Mouse (Mus musculus): Measurements from ENCODE around the gene Dapk1. TPM values are rescaled to one million over a fixed set of nuclear protein-coding genes. Genes with fewer than 3 reads are reported as not detected.
A peak's percentile ranks its signal among the peaks of the same experiment; 100 is the strongest.
"Not testable (repeated sequence)": the region's sequence is repeated elsewhere in the genome, so short reads cannot be mapped to it uniquely, and the experiment has no call there.

Dapk1 gene
- polyA plus RNA-seq, 1 experiment from 2014 or later: 3.3 TPM

- Histone ChIP-seq H3K4me3 (ENCODE audit: low read depth, low read length) (peak overlapping the region; percentile 78), H3K9me3 (ENCODE audit: control insufficient read depth) (no peaks in the 10 kb centered on the region), H3K4me2 (replicated peaks; ENCODE audit: low read depth) (peak overlapping the region; percentile 95), H3K27ac (ENCODE audit: low read depth, low read length) (peak overlapping the region; percentile 50), H3K9ac (ENCODE audit: low read depth, low read length) (peak overlapping the region; percentile 68), H3K36me3 (ENCODE audit: control insufficient read depth, insufficient read depth) (no peaks in the 10 kb centered on the region), H3K4me1 (replicated peaks; ENCODE audit: control insufficient read depth, insufficient read depth, low read length) (0 out of 2 replicates have a peak, but pooled peaks cover 2% of the 10 kb centered on the region), H3K27me3 (replicated peaks; ENCODE audit: control insufficient read depth, insufficient read depth, low read length) (peaks cover 5% of the 10 kb centered on the region; the same call in 1 of the 2 replicates)
- no peak for TF ChIP-seq CTCF (IDR thresholded peaks at IDR 0.05; ENCODE audit: low read depth)
- peak; percentile 25 for ATAC-seq
- 14% methylated on average over 34 of the region's 34 CpGs for WGBS
Observed at GRCm38 (mm10) chr13:60602416-60603251, 887 bp downstream of the Dapk1 start.

DNA sequence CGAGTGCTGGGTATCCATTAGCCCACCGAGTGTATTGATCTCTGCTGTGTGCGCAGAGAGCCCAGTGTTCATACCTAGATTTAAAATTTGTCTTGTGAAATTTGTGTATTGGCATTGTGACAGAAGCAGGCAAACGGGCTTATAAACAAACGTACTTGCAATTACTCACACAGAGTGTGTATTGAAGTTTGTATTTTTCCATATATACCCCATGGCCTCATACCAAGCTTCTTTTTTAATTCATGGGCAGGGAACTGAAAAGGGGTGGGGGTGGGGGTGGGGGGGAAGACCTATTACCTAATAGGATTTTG is 1.5 kb downstream of the Dapk1 start:
- H3K36me3 ChIP-seq (ENCODE audit: control insufficient read depth, insufficient read depth): no peaks in the 10 kb centered on the region
- WGBS: 57% methylated on average over 5 of the region's 5 CpGs
- ATAC-seq: no peak
- TF ChIP-seq CTCF (IDR thresholded peaks at IDR 0.05; ENCODE audit: low read depth): no peak
- 0 out of 2 replicates have a peak, but pooled peaks cover 2% of the 10 kb centered on the region for H3K4me1 ChIP-seq (replicated peaks; ENCODE audit: control insufficient read depth, insufficient read depth, low read length)
- H3K4me3 ChIP-seq (ENCODE audit: low read depth, low read length): no peak overlapping the region
- peaks cover 5% of the 10 kb centered on the region; the same call in 1 of the 2 replicates for H3K27me3 ChIP-seq (replicated peaks; ENCODE audit: control insufficient read depth, insufficient read depth, low read length)
- no peak overlapping the region for H3K9ac ChIP-seq (ENCODE audit: low read depth, low read length)
- H3K27ac ChIP-seq (ENCODE audit: low read depth, low read length): no peak overlapping the region
- H3K4me2 ChIP-seq (replicated peaks; ENCODE audit: low read depth): peak overlapping the region; percentile 95
- no peaks in the 10 kb centered on the region for H3K9me3 ChIP-seq (ENCODE audit: control insufficient read depth)

GRCm38 (mm10) chr13:60607411-60607810 is 5.7 kb downstream of the Dapk1 start:
- 89% methylated on average over 8 of the region's 8 CpGs for WGBS

DNA sequence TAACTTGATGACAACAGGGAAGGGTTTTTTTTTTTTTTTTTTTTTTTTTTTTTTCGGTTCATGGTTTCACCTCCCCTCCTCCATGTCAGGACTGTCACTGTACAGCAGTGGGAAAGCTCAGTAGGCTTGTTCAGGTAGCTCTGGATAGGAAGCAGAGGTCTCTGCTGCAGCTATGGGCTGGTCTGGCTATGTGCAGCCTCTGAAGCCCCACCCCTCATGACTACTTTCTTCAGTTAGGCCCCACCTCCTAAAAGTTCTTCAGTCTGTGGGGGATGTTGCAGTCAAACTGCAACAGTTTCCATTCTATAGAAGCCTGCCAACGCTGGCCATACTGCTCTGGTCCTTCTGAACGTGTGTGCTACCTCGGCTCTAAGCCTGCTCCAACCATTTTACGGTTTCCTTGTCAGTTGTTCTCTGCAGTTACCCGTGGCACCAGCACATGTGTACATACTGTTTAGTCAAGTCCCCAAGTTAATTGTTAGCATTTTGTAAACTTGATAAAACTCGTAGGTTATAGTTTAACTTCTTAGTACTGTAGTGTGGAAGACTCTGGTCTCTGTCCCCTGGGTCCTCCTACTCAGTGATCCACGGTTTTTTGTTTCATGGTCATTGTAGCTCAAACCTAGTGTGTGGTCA is 6.8 kb downstream of the Dapk1 start:
- H3K4me1 ChIP-seq (replicated peaks; ENCODE audit: control insufficient read depth, insufficient read depth, low read length): 0 out of 2 replicates have a peak, but pooled peaks cover 4% of the 10 kb centered on the region
- 33% methylated on average over 8 of the region's 8 CpGs for WGBS
- TF ChIP-seq CTCF (IDR thresholded peaks at IDR 0.05; ENCODE audit: low read depth): no peak
- H3K4me2 ChIP-seq (replicated peaks; ENCODE audit: low read depth): peak overlapping the region; percentile 44
- no peaks in the 10 kb centered on the region for H3K36me3 ChIP-seq (ENCODE audit: control insufficient read depth, insufficient read depth)
- H3K9ac ChIP-seq (ENCODE audit: low read depth, low read length): no peak overlapping the region
- H3K4me3 ChIP-seq (ENCODE audit: low read depth, low read length): no peak overlapping the region
- no peaks in the 10 kb centered on the region for H3K9me3 ChIP-seq (ENCODE audit: control insufficient read depth)
- H3K27ac ChIP-seq (ENCODE audit: low read depth, low read length): no peak overlapping the region
- ATAC-seq: peak; percentile 33; the same call in 1 of the 2 replicates
- no peaks in the 10 kb centered on the region for H3K27me3 ChIP-seq (replicated peaks; ENCODE audit: control insufficient read depth, insufficient read depth, low read length)

More at GRCm38 (mm10) chr13:60607411-60607810, 5.7 kb downstream of the Dapk1 start:
- Histone ChIP-seq H3K27ac (ENCODE audit: low read depth, low read length) (no peak overlapping the region), H3K9ac (ENCODE audit: low read depth, low read length) (no peak overlapping the region), H3K27me3 (replicated peaks; ENCODE audit: control insufficient read depth, insufficient read depth, low read length) (peaks cover under 1% of the 10 kb centered on the region; the same call in 1 of the 2 replicates), H3K4me2 (replicated peaks; ENCODE audit: low read depth) (no peak overlapping the region), H3K9me3 (ENCODE audit: control insufficient read depth) (no peaks in the 10 kb centered on the region), H3K4me1 (replicated peaks; ENCODE audit: control insufficient read depth, insufficient read depth, low read length) (0 out of 2 replicates have a peak, but pooled peaks cover 4% of the 10 kb centered on the region), H3K36me3 (ENCODE audit: control insufficient read depth, insufficient read depth) (no peaks in the 10 kb centered on the region), H3K4me3 (ENCODE audit: low read depth, low read length) (no peak overlapping the region)
- ATAC-seq: no peak
- TF ChIP-seq CTCF (IDR thresholded peaks at IDR 0.05; ENCODE audit: low read depth): no peak

- no peak for TF ChIP-seq CTCF (IDR thresholded peaks at IDR 0.05; ENCODE audit: low read depth)
- 61% methylated on average over 4 of the region's 4 CpGs for WGBS
- ATAC-seq: no peak
- 0 out of 2 replicates have a peak, but pooled peaks cover 4% of the 10 kb centered on the region for H3K4me1 ChIP-seq (replicated peaks; ENCODE audit: control insufficient read depth, insufficient read depth, low read length)
- no peaks in the 10 kb centered on the region for H3K9me3 ChIP-seq (ENCODE audit: control insufficient read depth)
- no peaks in the 10 kb centered on the region for H3K27me3 ChIP-seq (replicated peaks; ENCODE audit: control insufficient read depth, insufficient read depth, low read length)
- no peak overlapping the region for H3K9ac ChIP-seq (ENCODE audit: low read depth, low read length)
- H3K36me3 ChIP-seq (ENCODE audit: control insufficient read depth, insufficient read depth): no peaks in the 10 kb centered on the region
- H3K4me3 ChIP-seq (ENCODE audit: low read depth, low read length): no peak overlapping the region
- no peak overlapping the region for H3K27ac ChIP-seq (ENCODE audit: low read depth, low read length)
- no peak overlapping the region for H3K4me2 ChIP-seq (replicated peaks; ENCODE audit: low read depth)
Observed at GRCm38 (mm10) chr13:60609234-60609633, 7.5 kb downstream of the Dapk1 start.

DNA sequence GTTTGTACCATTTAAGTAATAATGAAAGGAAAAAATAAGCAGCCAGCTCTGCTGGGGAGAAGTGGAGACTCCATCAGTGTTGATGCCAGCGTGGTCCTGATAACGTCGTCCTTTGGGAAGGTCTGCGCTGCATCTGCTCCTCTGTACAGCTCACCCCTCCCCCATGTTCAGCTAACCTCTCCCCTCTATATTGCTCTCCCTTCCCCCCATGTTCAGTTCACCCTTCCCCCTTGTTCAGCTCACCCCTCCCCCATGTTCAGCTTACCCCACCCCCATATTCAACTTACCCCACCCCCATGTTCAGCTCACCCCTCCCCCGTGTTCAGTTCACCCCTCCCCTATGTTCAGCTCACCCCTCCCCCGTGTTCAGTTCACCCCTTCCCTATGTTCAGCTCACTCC is 8.8 kb downstream of the Dapk1 start:
- TF ChIP-seq CTCF (IDR thresholded peaks at IDR 0.05; ENCODE audit: low read depth): no peak
- ATAC-seq: 0 out of 2 replicates have a peak, but pooled peaks have one; percentile 13

DNA sequence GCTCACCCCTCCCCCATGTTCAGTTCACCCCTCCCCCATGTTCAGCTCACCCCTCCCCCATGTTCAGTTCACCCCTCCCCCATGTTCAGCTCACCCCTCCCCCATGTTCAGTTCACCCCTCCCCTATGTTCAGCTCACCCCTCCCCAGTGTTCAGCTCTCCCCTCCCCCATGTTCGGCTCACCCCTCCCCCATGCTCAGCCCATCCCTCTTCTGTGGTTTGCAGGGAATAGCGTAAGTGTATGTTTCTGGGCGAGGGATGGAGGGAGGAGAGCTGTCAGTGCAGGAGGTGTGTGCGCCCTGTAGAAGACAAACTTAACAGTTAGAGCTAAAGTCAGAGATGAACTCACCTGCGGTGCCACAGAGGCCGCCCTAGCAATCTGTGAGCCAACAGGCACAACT is 9.2 kb downstream of the Dapk1 start:
- not testable (repeated sequence) for H3K9ac ChIP-seq (ENCODE audit: low read depth, low read length); H3K9me3 ChIP-seq (ENCODE audit: control insufficient read depth); H3K27ac ChIP-seq (ENCODE audit: low read depth, low read length); H3K4me3 ChIP-seq (ENCODE audit: low read depth, low read length); H3K27me3 ChIP-seq (replicated peaks; ENCODE audit: control insufficient read depth, insufficient read depth, low read length); H3K4me1 ChIP-seq (replicated peaks; ENCODE audit: control insufficient read depth, insufficient read depth, low read length); H3K4me2 ChIP-seq (replicated peaks; ENCODE audit: low read depth); H3K36me3 ChIP-seq (ENCODE audit: control insufficient read depth, insufficient read depth); ATAC-seq
- 84% methylated on average over 6 of the region's 6 CpGs for WGBS

More for the DNA sequence above, 8.8 kb downstream of the Dapk1 start:
- 62% methylated on average over 6 of the region's 6 CpGs for whole genome bisulfite sequencing
- Histone ChIP-seq H3K4me3 (ENCODE audit: low read depth, low read length) (no peak overlapping the region), H3K27me3 (replicated peaks; ENCODE audit: control insufficient read depth, insufficient read depth, low read length) (no peaks in the 10 kb centered on the region), H3K4me2 (replicated peaks; ENCODE audit: low read depth) (no peak overlapping the region), H3K27ac (ENCODE audit: low read depth, low read length) (no peak overlapping the region), H3K36me3 (ENCODE audit: control insufficient read depth, insufficient read depth) (no peaks in the 10 kb centered on the region), H3K9ac (ENCODE audit: low read depth, low read length) (no peak overlapping the region), H3K9me3 (ENCODE audit: control insufficient read depth) (no peaks in the 10 kb centered on the region), H3K4me1 (replicated peaks; ENCODE audit: control insufficient read depth, insufficient read depth, low read length) (0 out of 2 replicates have a peak, but pooled peaks cover 4% of the 10 kb centered on the region)
